Mouse (Mus musculus): ENCODE results near the gene Lbhd2. TPM values are rescaled to one million over a fixed set of nuclear protein-coding genes. Genes with fewer than 3 reads are reported as not detected.

Gene Lbhd2
- polyA plus RNA-seq, 1 experiment from 2014 or later: 12.4 TPM

DNA sequence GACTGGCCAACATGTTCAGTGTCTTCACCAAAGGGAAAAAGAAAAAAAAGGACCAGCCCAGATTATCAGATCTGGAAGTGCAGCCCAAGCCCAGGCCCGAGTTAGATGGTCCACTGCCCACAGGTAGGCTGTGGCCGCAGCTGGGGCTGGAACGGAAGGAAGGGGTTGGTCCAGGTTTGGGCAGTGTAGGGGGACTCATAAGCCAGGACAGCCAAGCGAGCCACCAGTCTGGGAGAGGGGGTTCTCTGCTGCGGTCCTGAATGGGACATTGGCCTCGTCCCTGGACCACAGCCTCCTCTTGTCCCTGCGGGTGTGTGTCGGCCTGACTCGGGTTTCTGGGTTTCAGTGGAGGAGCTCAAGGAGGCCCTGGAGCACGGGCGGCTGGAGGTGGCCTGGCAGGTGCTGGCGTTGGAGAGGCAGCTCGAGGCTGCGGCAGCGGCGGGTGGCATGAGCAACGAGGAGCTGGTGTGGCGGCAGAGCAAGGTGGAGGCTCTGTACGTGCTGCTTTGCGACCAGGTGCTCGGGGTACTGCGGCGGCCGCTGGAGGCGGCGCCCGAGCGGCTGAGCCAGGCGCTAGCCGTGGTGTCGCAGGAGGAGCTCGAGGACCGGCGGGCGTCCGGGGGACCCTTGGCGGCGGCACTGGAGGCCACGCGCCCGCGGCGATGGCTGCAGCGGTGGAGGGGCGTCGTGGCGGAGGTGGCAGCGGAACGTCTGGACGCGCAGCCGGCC, 38.7 kb downstream of the Lbhd2 start:
- no peak overlapping the region for H3K27ac ChIP-seq
- peaks cover 65% of the 10 kb centered on the region for H3K4me1 ChIP-seq
- H3K9me3 ChIP-seq: no peaks in the 10 kb centered on the region
- H3K4me2 ChIP-seq: peak overlapping the region; percentile 44
- peak overlapping the region; percentile 28 for H3K4me3 ChIP-seq
- no peak overlapping the region for H3K9ac ChIP-seq
- 8% methylated on average over 52 of the region's 52 CpGs for WGBS
- H3K27me3 ChIP-seq: peaks cover 98% of the 10 kb centered on the region
- ATAC-seq (ENCODE audit: insufficient number of reproducible peaks, low FRiP score, low TSS enrichment, low read depth): no peak
- H3K36me3 ChIP-seq: no peaks in the 10 kb centered on the region

GRCm38 (mm10) chr12:111445890-111446613, 39.4 kb downstream of the Lbhd2 start:
- Histone ChIP-seq H3K9me3 (no peaks in the 10 kb centered on the region), H3K4me3 (peak overlapping the region; percentile 28), H3K36me3 (no peaks in the 10 kb centered on the region), H3K27ac (no peak overlapping the region), H3K4me2 (peak overlapping the region; percentile 44), H3K4me1 (peaks cover 71% of the 10 kb centered on the region), H3K9ac (no peak overlapping the region), H3K27me3 (peaks cover 99% of the 10 kb centered on the region)
- WGBS: 7% methylated on average over 27 of the region's 27 CpGs
- ATAC-seq (ENCODE audit: insufficient number of reproducible peaks, low FRiP score, low TSS enrichment, low read depth): no peak

GRCm38 (mm10) chr12:111446745-111447144, 40.1 kb downstream of the Lbhd2 start:
- no peak overlapping the region for H3K4me3 ChIP-seq
- peaks cover 99% of the 10 kb centered on the region for H3K27me3 ChIP-seq
- ATAC-seq (ENCODE audit: insufficient number of reproducible peaks, low FRiP score, low TSS enrichment, low read depth): no peak
- no peaks in the 10 kb centered on the region for H3K36me3 ChIP-seq
- H3K9ac ChIP-seq: no peak overlapping the region
- WGBS: 41% methylated on average over 5 of the region's 5 CpGs
- H3K4me2 ChIP-seq: no peak overlapping the region
- H3K9me3 ChIP-seq: no peaks in the 10 kb centered on the region
- peaks cover 70% of the 10 kb centered on the region for H3K4me1 ChIP-seq
- no peak overlapping the region for H3K27ac ChIP-seq

DNA sequence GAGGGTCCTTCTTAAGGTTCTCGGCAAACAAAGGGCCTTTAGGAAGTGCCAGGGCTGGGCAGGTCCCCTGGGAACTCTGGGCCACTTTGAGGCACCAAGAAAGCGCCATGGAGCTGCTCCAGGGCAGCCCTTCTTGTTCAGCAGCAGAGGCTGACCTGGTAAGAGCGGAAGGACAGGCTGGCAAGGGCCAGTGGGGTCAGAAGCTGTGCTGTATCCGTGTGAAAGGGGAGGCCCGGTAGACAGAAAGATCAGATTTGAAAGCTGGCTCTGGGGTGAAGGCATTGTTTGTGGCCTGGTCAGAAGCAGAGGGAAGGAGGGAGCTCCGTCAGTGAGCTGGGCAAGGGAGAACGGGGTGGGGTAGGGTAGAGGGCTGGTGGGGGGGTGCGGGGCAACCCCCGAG, 40.7 kb downstream of the Lbhd2 start:
- no peak overlapping the region for H3K9ac ChIP-seq
- H3K27ac ChIP-seq: no peak overlapping the region
- no peaks in the 10 kb centered on the region for H3K36me3 ChIP-seq
- 23% methylated on average over 9 of the region's 9 CpGs for WGBS
- no peak overlapping the region for H3K4me2 ChIP-seq
- H3K4me1 ChIP-seq: peaks cover 64% of the 10 kb centered on the region
- H3K4me3 ChIP-seq: no peak overlapping the region
- H3K27me3 ChIP-seq: peaks cover 99% of the 10 kb centered on the region
- ATAC-seq (ENCODE audit: insufficient number of reproducible peaks, low FRiP score, low TSS enrichment, low read depth): no peak
- no peaks in the 10 kb centered on the region for H3K9me3 ChIP-seq

GRCm38 (mm10) chr12:111447898-111448760, 41.5 kb downstream of the Lbhd2 start:
- Histone ChIP-seq H3K36me3 (no peaks in the 10 kb centered on the region), H3K27ac (no peak overlapping the region), H3K9me3 (no peaks in the 10 kb centered on the region), H3K4me1 (peaks cover 56% of the 10 kb centered on the region), H3K9ac (no peak overlapping the region), H3K4me2 (no peak overlapping the region), H3K4me3 (no peak overlapping the region), H3K27me3 (peaks cover 98% of the 10 kb centered on the region)
- 24% methylated on average over 22 of the region's 22 CpGs for WGBS
- no peak for ATAC-seq (ENCODE audit: insufficient number of reproducible peaks, low FRiP score, low TSS enrichment, low read depth)

DNA sequence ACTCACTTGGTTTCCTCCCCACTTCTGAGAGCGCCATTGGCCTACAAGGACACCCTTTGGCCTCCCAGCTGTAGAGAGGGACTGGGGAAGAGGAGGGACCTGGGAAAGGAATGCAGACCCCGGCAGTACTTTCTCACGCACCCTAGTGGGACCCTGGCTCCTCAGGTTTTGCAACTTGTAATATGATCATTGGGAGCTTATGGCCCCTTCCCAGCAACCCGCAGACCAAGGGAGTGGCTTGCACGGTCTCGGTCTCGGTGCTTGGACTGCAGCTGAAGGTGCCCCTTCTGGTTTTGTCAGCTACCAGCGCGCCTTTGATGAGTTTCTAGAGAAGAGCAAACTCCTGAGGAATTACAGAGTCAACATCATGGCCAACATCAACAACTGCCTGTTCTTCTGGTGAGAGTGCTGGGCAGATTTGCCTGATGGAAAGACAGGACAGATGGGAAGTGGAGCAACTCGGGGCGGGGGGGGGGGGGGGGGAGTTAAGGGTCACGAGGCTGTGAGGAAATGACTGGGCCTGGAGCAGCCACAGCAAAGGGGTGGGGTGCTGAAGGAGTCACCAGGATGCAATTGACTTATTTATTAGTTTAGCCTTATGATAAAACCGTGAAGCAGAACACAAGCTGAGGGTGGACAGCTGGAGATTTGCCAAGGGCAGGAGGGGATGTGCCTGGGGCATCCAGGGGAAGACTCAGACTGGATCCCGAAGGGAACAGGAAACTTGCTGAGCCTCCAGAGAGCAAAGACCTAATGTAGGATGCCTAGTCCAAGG, 42.5 kb downstream of the Lbhd2 start:
- Histone ChIP-seq H3K36me3 (no peaks in the 10 kb centered on the region), H3K27ac (no peak overlapping the region), H3K4me3 (no peak overlapping the region), H3K4me2 (no peak overlapping the region), H3K9me3 (no peaks in the 10 kb centered on the region), H3K4me1 (peaks cover 57% of the 10 kb centered on the region), H3K9ac (no peak overlapping the region), H3K27me3 (peaks cover 96% of the 10 kb centered on the region)
- ATAC-seq (ENCODE audit: insufficient number of reproducible peaks, low FRiP score, low TSS enrichment, low read depth): no peak
- 14% methylated on average over 13 of the region's 14 CpGs for WGBS

GRCm38 (mm10) chr12:111450359-111450758, 43.8 kb downstream of the Lbhd2 start:
- Histone ChIP-seq H3K27me3 (peaks cover 83% of the 10 kb centered on the region), H3K9me3 (no peaks in the 10 kb centered on the region), H3K36me3 (no peaks in the 10 kb centered on the region), H3K27ac (no peak overlapping the region), H3K4me2 (no peak overlapping the region), H3K4me3 (no peak overlapping the region), H3K4me1 (peaks cover 65% of the 10 kb centered on the region), H3K9ac (no peak overlapping the region)
- ATAC-seq (ENCODE audit: insufficient number of reproducible peaks, low FRiP score, low TSS enrichment, low read depth): no peak
- 41% methylated on average over 6 of the region's 6 CpGs for WGBS

DNA sequence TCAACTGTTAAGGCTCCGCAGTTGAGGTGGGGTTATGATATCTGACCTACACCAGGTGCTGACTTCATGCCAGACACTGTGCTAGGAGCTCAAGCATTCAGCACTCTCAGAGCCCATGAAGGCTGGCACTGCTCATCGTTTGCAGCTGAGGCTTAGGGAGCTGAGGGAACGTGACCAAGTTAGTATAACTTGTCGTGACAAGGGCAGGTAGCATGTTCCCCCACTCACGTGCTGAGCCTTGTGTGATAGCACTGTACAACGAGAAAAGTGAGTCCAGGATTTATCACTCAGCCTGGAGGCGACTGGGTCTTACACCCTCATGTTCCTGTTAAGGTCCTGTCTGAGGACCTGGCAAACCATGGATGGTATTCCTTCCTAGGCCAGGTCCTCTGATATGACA, 45.0 kb downstream of the Lbhd2 start:
- H3K27me3 ChIP-seq: peaks cover 74% of the 10 kb centered on the region
- peaks cover 58% of the 10 kb centered on the region for H3K4me1 ChIP-seq
- 67% methylated on average over 7 of the region's 7 CpGs for WGBS

DNA sequence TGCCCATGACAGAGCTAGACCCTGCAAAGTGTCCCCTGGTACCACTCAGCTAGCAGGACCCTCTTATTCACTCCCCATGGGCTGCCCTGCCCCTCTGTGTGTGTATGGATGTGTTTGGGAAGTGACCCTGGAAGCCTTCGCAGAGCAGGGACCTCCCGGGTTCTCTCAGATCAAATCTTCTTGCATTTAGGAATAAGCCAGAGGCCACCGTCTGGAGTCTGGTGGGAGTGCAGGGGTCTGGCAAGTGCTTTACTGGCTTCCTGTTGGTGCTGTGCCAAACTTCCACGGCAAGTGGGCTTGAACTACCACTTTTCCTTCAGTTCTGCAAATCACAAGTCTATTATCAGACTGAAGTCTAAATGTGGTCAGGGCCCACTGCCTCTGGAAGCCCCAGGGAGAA, 47.4 kb downstream of the Lbhd2 start:
- Histone ChIP-seq H3K4me2 (no peak overlapping the region), H3K27me3 (peaks cover 70% of the 10 kb centered on the region), H3K4me3 (no peak overlapping the region), H3K9ac (no peak overlapping the region), H3K27ac (0 out of 2 replicates have a peak overlapping the region, but pooled peaks have one; percentile 17), H3K4me1 (peaks cover 41% of the 10 kb centered on the region), H3K36me3 (no peaks in the 10 kb centered on the region), H3K9me3 (no peaks in the 10 kb centered on the region)
- no peak for ATAC-seq (ENCODE audit: insufficient number of reproducible peaks, low FRiP score, low TSS enrichment, low read depth)
- WGBS: 17% methylated on average over 4 of the region's 4 CpGs

More for the DNA sequence above, 45.0 kb downstream of the Lbhd2 start:
- Histone ChIP-seq H3K9ac (no peak overlapping the region), H3K9me3 (no peaks in the 10 kb centered on the region), H3K4me2 (no peak overlapping the region), H3K27ac (no peak overlapping the region), H3K4me3 (no peak overlapping the region), H3K36me3 (no peaks in the 10 kb centered on the region)
- ATAC-seq (ENCODE audit: insufficient number of reproducible peaks, low FRiP score, low TSS enrichment, low read depth): no peak

DNA sequence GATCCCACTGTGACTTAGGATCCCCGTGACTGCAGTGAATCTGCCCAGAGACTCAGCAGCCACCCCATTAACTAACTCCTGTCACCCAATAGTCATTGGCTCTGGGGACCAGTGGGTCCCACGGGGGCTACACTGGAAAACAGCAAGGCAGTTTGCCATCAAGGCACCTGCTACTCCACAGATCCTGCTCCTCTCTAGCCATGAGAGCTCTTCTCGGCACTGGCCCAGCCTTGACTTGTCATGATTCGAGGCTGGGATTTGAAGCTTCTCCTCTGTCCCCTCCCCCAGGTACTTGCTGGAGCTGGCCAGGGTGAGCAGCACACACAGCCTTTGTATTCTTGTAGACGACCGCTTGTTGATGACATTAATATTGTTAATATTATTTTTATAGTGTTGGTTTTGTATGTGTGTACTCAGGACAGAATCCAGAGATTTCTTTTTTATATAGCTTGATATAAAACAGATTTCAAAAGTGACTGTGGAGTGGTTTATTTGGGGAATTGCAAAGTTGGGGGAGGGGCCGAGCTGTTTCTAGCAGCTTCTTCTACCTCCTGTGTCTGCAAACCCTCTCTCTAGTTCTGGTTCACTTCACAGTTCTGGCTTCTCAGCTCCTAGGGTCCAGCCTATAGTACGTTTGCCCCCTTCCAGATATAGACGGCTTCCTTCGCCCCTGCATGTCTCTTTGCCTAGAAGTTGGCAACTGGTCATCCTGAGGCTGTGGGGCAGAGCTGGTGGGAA, 48.1 kb downstream of the Lbhd2 start:
- Histone ChIP-seq H3K27ac (0 out of 2 replicates have a peak overlapping the region, but pooled peaks have one; percentile 17), H3K36me3 (no peaks in the 10 kb centered on the region), H3K9ac (no peak overlapping the region), H3K4me1 (peaks cover 34% of the 10 kb centered on the region), H3K9me3 (no peaks in the 10 kb centered on the region), H3K27me3 (peaks cover 68% of the 10 kb centered on the region), H3K4me2 (no peak overlapping the region), H3K4me3 (no peak overlapping the region)
- WGBS: 48% methylated on average over 10 of the region's 10 CpGs
- ATAC-seq (ENCODE audit: insufficient number of reproducible peaks, low FRiP score, low TSS enrichment, low read depth): no peak

All from limb, embryonic 15.5 days (tissue).